Mouse (Mus musculus) forebrain, embryonic 16.5 days (tissue): ENCODE data around the gene Lekr1. TPM values are rescaled to one million over a fixed set of nuclear protein-coding genes. Genes with fewer than 3 reads are reported as not detected.
A peak's percentile ranks its signal among the peaks of the same experiment; 100 is the strongest.

ENCODE experiments used
- ATAC-seq: fragments of 200-750 bp; cut with Nextera tagmentation; 2 replicates; pipeline ENCODE4 v1.8.0; 2017; ENCODE audit warnings: mild to moderate bottlenecking, moderate library complexity
- H3K27ac ChIP-seq: fragments of 300-500 bp; sonication (generic); 2 replicates; pipeline ENCODE4 v1.5.1; 2014; ENCODE audit warnings: low read length, control low read depth
- H3K27me3 ChIP-seq: fragments of 300-500 bp; sonication (generic); replicated peaks from 2 replicates; pipeline ENCODE4 v1.6.1; 2014; ENCODE audit warnings: low read length; ENCODE audit not compliant: control insufficient read depth, insufficient read depth
- H3K36me3 ChIP-seq: fragments of 300-500 bp; sonication (generic); 2 replicates; pipeline ENCODE4 v1.6.1; 2014; ENCODE audit not compliant: control insufficient read depth, insufficient read depth
- H3K4me1 ChIP-seq: fragments of 300-500 bp; sonication (generic); replicated peaks from 2 replicates; pipeline ENCODE4 v1.6.1; 2014; ENCODE audit warnings: low read length; ENCODE audit not compliant: control insufficient read depth, insufficient read depth
- H3K4me2 ChIP-seq: fragments of 300-500 bp; sonication (generic); 2 replicates; pipeline ENCODE4 v1.6.1; 2014; ENCODE audit warnings: mild to moderate bottlenecking, low read length, control low read depth
- H3K4me3 ChIP-seq: fragments of 300-500 bp; sonication (generic); replicated peaks from 2 replicates; pipeline ENCODE4 v1.5.1; 2014; ENCODE audit warnings: mild to moderate bottlenecking, low read length, control low read depth
- H3K9ac ChIP-seq: fragments of 300-500 bp; sonication (generic); replicated peaks from 2 replicates; pipeline ENCODE4 v1.6.1; 2014; ENCODE audit warnings: low read depth, low read length, control low read depth
- H3K9me3 ChIP-seq: fragments of 300-500 bp; sonication (generic); 2 replicates; pipeline ENCODE4 v1.6.1; 2016; ENCODE audit warnings: low read length; ENCODE audit not compliant: control insufficient read depth
- WGBS: fragments of 180-500 bp; shearing (Covaris S2); extraction: QIAGEN DNeasy Blood & Tissue Kit; methylation state at CpG from one replicate; pipeline ENCODE4 v1.1.7; 2014; 5-methylcytosine and 5-hydroxymethylcytosine counted together
- polyA plus RNA-seq: library from polyadenylated mRNA; unstranded; fragments of >200 nt; fragmentation: Nextera tagmentation; extraction: Ambion mirVana; gene quantifications from 2 replicates; pipeline ENCODE4 v1.2.1, GENCODE M21; 2015

Gene Lekr1
- polyA plus RNA-seq, 1 experiment from 2014 or later, result 7.9 TPM

DNA sequence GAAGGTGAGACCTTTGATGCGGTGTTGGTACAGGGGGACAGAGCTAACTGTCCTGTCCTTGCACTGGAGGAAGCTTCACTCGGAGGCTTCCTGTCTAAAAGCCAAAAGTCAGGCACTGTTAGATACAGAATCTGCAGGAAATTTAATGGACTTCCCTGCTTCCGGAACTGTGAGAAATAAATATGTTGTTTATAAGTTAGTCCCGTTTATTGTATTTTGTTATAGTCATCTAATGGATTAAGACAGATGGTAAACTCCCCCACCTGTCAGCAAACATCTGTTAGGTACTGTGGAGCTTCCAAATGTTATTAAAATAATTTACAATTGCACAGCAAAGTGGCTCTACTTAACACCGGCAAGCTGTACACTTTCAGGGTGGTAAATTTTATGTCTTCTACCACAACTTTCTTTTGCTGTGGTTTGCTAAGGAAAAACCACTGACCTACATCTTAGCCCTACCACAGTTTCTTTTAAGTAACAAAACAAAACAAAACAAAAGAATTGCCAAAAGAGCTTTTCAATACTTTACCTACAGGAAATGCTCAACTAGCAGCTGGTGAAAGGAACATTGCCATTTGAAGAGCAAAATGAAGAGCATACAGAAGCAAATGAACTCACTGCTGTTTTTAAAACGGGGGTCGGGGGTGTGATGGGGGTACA lies 15.7 kb upstream of the Lekr1 start:
- Histone ChIP-seq H3K4me3 (no peak overlapping the region), H3K27me3 (no peaks in the 10 kb centered on the region), H3K4me2 (no peak overlapping the region), H3K27ac (no peak overlapping the region), H3K9me3 (no peaks in the 10 kb centered on the region), H3K4me1 (no peaks in the 10 kb centered on the region), H3K9ac (no peak overlapping the region), H3K36me3 (no peaks in the 10 kb centered on the region)
- ATAC-seq, result no peak
- 56% methylated on average over 7 of the region's 7 CpGs for WGBS

DNA sequence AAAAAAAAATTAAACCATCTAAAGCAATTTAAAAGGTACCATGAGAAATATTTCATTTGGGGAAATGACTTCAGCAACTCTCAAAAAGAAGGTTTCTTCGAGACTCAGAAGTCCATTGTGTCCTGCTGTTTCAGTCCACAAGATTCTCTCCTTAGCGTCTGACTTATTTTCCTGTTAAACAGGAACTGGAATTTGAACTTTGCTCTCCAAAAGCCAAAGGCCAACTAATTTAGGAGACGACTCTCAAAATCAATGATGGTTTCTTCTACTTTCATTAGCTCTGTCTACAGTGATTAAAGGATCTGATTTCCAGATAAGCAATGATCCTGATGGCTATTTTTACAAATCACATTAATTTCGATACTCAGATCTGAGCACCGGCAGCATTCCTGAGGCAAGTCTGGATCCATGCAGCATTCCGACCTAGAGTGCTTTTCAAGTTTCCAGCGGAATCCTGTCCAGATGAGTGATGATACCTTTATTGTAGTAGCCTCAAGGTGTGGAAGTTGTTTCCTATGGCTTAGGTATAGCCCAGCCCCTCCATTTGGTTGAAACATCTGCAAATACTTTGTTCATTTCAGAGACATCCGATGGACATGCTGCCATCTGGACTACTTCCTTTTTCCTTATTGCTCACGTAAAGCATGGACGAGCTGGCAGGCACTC lies 11.4 kb upstream of the Lekr1 start:
- Histone ChIP-seq H3K27me3 (0 out of 2 replicates have a peak, but pooled peaks cover 2% of the 10 kb centered on the region), H3K4me2 (no peak overlapping the region), H3K4me3 (no peak overlapping the region), H3K27ac (no peak overlapping the region), H3K36me3 (no peaks in the 10 kb centered on the region), H3K9me3 (no peaks in the 10 kb centered on the region), H3K4me1 (peaks cover 23% of the 10 kb centered on the region), H3K9ac (no peak overlapping the region)
- no peak for ATAC-seq
- 90% methylated on average over 10 of the region's 10 CpGs for WGBS

DNA sequence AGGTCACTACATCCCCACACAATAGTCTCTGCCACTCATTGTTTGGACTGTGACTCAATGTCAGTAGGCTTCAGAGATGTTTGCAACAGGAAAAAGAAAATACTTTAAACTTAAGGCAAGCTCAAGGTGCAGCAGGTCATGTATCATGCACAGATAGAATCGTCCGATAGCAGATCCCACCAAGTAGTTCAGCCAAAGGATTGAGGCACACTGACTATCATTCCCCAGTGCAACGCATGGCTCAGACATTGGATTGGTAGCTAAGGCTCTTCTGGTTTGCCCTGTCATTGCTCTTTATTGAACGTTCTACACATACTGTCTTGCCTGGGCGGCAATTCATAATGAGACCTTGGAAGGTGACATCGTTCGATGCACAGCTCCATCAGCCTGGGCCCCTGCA lies 9.6 kb upstream of the Lekr1 start:
- ATAC-seq, result no peak
- H3K4me3 ChIP-seq, result no peak overlapping the region
- 0 out of 2 replicates have a peak, but pooled peaks cover 5% of the 10 kb centered on the region for H3K27me3 ChIP-seq
- 53% methylated on average over 7 of the region's 7 CpGs for WGBS
- no peaks in the 10 kb centered on the region for H3K9me3 ChIP-seq
- no peak overlapping the region for H3K27ac ChIP-seq
- no peak overlapping the region for H3K9ac ChIP-seq
- no peaks in the 10 kb centered on the region for H3K36me3 ChIP-seq
- H3K4me1 ChIP-seq, result peaks cover 23% of the 10 kb centered on the region
- no peak overlapping the region for H3K4me2 ChIP-seq

DNA sequence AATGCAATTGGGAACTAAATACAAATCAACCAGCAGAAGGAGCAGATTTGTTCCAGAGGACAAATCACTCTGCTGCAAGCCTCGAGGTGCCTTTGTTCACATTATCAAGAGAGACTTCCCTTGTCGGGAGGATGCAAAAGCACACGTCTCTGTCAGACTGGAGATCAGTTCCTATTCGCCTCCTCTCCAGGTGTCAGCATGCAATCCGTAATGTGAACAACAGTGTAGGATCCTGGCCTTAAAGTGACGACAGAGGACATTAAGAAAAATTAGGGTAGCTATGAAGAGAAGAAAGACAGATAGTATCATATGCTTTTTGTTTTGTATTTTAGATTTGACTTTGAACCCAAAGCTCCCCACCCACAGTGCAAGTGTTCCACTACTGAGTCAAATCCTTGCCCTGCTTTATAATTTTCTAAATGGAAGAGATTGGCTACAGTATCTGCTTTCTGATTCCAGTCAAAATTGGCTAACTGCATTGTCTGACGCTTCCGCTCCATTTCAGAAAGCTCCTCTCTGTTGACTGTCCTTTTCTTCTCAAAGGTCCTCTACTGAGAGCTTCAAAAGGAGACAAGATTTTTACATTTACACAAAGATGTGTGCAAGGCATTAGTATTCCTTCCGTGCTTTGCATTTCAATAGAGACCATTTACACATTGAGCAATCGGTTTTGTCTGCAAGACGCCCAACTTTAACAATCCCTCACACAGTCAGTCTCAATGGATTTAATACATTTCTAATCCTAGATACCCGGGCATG lies 8.9 kb upstream of the Lekr1 start:
- Histone ChIP-seq H3K4me1 (peaks cover 23% of the 10 kb centered on the region), H3K4me2 (no peak overlapping the region; the same call in 1 of the 2 replicates), H3K9ac (no peak overlapping the region), H3K9me3 (no peaks in the 10 kb centered on the region), H3K36me3 (no peaks in the 10 kb centered on the region), H3K27me3 (0 out of 2 replicates have a peak, but pooled peaks cover 5% of the 10 kb centered on the region), H3K4me3 (no peak overlapping the region), H3K27ac (no peak overlapping the region)
- no peak for ATAC-seq
- 7% methylated on average over 12 of the region's 12 CpGs for WGBS

DNA sequence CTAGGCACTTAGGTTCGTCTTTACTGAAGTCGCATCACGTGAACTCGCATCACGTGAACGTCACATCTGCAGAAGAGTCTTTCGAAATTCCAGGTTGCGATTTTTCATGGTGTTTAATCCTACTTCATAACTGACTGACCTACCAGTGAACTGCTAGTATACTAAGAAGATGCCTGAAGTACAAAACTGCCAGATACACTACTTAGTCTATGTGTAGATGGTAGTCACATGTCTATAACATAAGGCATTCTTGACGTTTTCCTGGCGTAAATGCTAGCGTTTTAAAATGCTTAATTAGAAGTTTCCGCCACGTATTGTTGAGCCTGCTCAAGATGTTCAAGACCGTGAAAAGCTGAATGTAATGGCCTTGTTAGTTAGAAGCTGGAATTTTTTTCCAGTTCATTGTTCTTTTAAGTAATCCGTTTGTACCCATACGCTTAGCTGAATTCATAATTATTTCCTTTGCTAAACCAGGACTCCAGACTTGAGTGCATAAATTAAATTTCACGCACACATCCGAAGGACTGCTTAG lies 7.9 kb upstream of the Lekr1 start:
- Histone ChIP-seq H3K4me3 (peak overlapping the region; percentile 68), H3K9ac (peak overlapping the region; percentile 82), H3K27ac (peak overlapping the region; percentile 80), H3K9me3 (no peaks in the 10 kb centered on the region), H3K27me3 (0 out of 2 replicates have a peak, but pooled peaks cover 5% of the 10 kb centered on the region), H3K4me1 (peaks cover 23% of the 10 kb centered on the region), H3K4me2 (peak overlapping the region; percentile 99), H3K36me3 (no peaks in the 10 kb centered on the region)
- 1% methylated on average over 18 of the region's 18 CpGs for WGBS
- peak; percentile 58 for ATAC-seq

DNA sequence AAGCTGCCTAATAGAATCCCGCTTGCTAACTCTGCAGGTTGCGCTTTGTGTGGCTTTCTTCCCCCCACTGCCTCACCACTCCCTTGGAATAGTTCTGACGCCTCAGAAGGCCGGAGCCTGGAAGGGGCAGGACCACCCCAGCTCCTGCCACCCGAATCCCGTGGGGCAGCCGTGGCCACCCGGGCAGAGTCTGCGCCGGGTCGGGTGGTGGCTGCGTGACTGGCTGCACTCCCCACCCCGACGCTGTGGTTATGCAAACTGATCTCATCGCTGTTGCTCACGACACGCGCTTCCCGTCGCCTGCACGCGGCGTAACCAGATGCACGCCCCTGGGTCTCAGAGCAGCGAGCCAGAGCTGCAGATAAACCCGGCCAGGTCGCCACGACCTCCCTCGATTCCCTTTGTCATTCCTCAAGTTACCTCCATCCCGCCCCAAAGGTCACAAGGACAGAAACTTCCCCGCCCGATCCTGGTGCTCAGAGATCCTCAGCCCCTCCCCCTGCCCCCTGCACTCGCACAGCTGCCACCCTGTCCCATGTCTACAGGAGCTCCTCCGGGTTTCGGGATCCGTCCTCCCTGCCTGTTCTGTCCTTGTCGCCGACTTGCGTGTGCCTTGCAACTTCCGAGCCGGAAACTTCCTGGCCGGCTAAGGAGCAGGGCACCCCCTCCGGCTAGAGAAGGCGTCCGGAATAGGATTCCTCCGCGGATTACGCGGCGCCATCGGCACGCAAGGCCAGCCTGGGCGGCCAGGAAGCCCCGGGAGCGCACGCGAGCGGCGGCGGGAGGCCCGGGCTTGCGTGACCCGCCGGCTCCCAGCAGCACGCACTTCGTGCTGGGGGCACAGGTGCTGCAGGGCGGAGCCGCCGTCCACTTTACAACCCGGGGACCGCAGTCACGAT lies 7.1 kb upstream of the Lekr1 start:
- peak overlapping the region; percentile 80 for H3K27ac ChIP-seq
- H3K4me2 ChIP-seq, result peak overlapping the region; percentile 99
- under 1% methylated on average over 72 of the region's 72 CpGs for WGBS
- 0 out of 2 replicates have a peak, but pooled peaks cover 5% of the 10 kb centered on the region for H3K27me3 ChIP-seq
- H3K9ac ChIP-seq, result peak overlapping the region; percentile 82
- no peaks in the 10 kb centered on the region for H3K36me3 ChIP-seq
- peak; percentile 79 for ATAC-seq
- peak overlapping the region; percentile 68 for H3K4me3 ChIP-seq
- H3K4me1 ChIP-seq, result peaks cover 23% of the 10 kb centered on the region
- H3K9me3 ChIP-seq, result no peaks in the 10 kb centered on the region

DNA sequence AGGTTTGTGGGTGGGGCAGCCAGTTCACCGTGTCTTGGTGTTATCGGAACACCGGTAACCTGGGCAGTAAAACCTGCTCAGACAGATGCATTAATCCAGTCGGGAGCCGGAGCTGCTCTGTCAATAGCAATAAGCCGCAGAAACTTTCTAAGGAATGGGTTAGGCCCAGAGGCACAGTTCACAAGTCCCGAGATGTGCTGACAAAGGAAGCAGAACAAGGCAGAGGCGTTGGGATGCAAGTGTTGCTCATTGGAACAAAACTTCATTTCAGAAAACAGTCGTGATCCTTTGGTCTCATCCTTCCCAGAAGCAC lies 6.5 kb upstream of the Lekr1 start:
- H3K4me2 ChIP-seq, result peak overlapping the region; percentile 99
- H3K4me3 ChIP-seq, result peak overlapping the region; percentile 68
- peak overlapping the region; percentile 80 for H3K27ac ChIP-seq
- H3K9ac ChIP-seq, result peak overlapping the region; percentile 82
- peaks cover 23% of the 10 kb centered on the region for H3K4me1 ChIP-seq
- H3K27me3 ChIP-seq, result 0 out of 2 replicates have a peak, but pooled peaks cover 5% of the 10 kb centered on the region
- no peaks in the 10 kb centered on the region for H3K9me3 ChIP-seq
- no peaks in the 10 kb centered on the region for H3K36me3 ChIP-seq
- WGBS, result 2% methylated on average over 9 of the region's 9 CpGs
- no peak for ATAC-seq

DNA sequence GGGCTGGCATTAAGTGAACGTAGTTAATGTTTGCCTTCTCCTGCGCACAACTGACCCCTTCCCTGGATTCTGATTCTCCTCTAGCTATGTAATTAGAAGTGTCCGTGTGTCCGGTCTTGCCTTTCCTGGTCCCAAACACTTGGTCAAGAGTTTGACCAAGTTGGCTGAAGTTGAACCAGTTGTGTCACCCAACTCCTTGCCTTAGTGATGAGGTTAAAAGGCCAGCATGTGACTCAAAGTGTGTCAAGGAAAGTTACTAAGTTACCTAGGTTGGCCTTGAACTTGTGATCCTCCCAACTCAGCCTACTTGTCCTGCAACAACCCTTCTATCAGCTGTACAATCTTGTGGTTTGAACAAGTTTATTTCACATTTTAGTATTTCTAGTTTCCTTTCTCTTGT lies 5.7 kb upstream of the Lekr1 start:
- peaks cover 23% of the 10 kb centered on the region for H3K4me1 ChIP-seq
- H3K4me3 ChIP-seq, result no peak overlapping the region
- no peak for ATAC-seq
- no peak overlapping the region for H3K4me2 ChIP-seq
- no peak overlapping the region for H3K27ac ChIP-seq
- 0 out of 2 replicates have a peak, but pooled peaks cover 5% of the 10 kb centered on the region for H3K27me3 ChIP-seq
- H3K36me3 ChIP-seq, result no peaks in the 10 kb centered on the region
- H3K9me3 ChIP-seq, result no peaks in the 10 kb centered on the region
- 94% methylated on average over 4 of the region's 4 CpGs for WGBS
- H3K9ac ChIP-seq, result no peak overlapping the region
